Mouse (Mus musculus): Measurements from ENCODE around the gene AK157302.
"Not testable (repeated sequence)": the region's sequence is repeated elsewhere in the genome, so short reads cannot be mapped to it uniquely, and the experiment has no call there.

Gene AK157302

DNA sequence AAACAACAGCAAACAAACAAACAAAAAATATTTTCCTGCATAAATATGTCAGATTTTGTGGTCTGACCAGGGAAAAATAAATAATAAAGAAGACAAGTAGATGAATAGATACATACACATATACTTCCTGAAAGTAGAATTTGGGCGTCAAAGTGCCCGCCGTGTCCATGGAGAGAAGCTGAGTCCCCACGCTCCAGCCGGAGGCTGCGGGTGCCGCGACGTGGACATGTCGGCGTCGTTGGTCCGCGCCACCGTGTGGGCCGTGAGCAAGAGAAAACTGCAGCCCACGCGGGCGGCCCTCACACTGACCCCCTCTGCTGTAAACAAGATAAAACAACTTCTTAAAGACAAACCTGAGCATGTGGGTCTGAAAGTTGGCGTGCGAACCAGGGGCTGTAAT lies at the start of gene AK157302:
TSS of gene AK157302 (plus strand) at position 144 of the 400 bp plus-strand sequence.
- peak in 1 of 2 experiments; percentile 18 for DNase-seq

DNA sequence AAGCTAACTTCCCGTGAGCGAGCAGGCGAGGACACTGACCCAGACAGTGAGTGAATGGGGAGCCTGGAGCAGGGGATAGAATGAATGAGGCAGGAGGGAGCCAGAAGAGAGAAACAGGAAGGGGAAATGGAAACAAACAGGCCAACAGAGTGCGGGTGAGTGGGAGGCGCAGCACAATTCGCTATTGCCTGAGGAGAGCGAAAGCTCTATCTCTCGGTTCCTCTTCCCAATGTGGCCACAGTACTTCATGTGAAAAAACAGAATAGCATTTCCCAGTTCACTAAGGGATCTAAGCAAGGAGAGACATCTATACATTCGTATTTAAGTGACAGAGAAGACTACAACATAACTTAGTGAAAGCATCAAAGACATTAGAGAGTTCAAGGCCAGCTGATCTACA lies 48.2 kb upstream of the AK157302 start:
- DNase-seq, result no peak

DNA sequence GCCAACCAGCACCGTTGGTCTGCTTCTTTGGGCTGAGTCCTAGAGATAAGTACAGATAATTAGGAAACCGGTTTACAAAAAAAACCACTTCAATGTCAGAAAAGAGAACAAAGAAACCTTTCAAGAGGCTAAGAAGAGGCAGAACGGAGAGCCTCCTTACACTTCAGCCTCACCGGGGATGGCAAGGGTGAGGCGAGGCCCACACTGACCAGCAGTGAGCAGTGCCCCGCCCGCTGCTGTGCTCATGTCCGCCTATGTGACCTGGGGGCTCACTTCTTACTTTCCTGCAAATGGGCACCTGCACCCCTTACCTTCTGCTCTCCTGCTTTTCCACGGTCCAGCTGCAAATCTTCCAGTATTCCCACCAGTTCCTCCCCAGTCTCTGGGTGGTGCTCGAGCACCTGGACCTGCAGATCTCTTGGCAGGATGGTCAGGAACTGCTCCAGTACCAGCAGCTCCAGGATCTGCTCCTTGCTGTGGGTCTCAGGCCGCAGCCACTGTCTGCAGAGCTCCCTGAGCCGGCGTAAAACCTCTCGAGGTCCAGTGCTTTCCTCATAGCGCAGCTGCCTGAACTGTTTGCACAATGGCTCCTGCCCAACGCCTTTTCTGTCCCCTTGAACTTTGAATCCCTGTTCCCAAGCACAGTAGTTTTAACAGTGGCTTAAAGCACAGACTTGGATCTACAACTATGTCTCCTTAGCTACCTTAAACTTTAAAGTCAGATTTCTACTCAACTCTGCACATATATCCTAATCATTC lies 47.0 kb upstream of the AK157302 start:
- DNase-seq, result no peak

DNA sequence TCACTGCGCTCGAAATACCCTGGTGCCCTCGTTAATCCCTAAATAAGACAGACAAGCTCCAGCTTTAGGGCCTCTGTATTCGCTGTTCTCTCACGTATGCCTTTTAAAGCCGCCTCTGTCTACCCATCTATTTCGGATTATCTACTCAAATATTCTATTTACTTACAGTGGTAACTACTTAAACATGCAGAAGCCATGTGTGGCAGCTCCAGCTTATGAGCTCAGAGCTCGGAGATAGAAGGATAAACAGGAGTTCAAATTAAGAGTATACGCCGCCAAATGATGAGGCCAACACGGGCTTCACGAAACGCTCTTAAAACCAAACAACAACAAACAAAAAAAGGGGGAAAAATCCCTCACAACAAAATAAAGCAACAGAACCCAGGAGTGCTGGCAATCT lies 42.0 kb upstream of the AK157302 start:
- DNase-seq, result no peak

DNA sequence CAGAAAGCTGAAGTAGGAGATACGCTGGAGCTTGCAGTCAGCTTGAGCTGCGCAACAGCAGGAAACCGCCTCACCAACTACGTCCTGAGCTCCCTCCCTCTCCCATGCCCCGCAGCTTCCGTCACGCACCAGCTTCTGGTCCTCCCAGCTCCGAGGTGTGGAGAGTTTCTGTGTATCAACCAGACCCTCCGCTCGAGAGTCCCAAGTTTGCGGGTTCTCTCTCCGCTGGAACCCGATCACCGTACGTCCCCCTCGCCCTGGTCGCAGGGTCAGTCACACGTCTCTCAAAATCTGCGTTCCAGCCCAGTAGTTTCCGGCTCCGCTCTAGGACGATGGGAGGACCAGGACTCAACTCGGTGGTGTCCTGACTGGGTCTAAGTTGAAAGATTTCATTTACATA lies 41.6 kb upstream of the AK157302 start, which contains the start of gene Zscan26:
TSS of gene Zscan26 (minus strand) at position 282 of the 400 bp plus-strand sequence.
- DNase-seq, result peak; percentile 55 to 69

DNA sequence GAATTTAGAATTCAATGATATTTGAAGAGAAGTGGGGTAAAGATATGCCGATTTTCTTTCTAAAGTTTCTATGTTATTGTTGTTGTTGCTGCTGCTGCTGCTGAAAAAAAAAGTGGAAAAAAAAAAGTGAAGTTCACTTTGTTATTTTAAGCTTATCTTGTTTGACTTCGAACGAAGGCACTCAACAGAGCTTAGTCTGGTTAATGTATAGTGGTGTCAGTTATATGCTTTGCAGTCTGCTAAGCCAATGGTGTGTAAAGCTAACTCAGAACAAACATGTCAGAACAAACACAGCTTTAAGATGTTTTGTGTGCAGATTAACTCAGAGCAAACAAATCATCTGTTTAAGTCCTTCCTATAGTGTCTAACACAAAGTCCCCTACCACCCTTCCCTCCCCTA lies 40.9 kb upstream of the AK157302 start:
- DNase-seq, result no peak

DNA sequence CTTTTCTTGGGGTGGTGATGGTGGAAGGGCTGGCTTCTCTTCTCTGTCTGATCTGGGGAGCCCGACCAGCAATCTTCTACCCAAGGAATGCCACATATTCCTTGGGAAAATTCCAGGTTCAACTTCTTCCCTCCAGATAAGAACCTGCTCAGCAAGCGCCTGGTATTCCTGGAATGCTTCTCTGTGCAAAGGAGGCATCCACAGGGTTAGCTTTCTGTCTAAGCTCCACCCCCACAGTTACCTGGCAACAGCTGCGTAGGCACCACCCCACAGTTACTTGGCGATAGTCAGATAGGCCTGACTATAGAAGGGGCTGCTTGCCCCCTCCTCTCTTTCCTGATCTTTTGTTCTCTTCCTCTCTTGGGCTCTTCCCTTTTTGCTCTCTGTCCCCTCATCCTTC lies 38.7 kb upstream of the AK157302 start:
- no peak for DNase-seq

DNA sequence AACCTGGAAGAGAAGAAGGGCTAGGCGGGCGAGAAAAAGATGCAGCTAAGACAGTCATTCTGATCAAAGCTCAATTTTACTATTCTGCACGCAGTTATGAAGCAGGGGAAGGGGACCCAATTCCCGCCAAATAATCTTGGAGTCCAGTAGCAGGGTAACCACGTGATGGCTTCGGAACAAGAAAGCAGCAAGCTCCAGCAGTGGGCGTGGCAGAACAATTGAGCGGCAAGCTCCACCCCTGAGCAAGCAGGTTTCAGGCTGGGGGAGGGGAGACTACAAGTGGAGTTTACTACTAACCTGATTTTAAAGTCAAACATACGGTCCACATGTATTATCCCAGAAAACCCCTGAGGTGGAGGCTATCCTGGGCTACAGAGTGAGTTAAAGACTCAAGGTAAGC lies 32.5 kb upstream of the AK157302 start:
- DNase-seq, result not testable (repeated sequence)

DNA sequence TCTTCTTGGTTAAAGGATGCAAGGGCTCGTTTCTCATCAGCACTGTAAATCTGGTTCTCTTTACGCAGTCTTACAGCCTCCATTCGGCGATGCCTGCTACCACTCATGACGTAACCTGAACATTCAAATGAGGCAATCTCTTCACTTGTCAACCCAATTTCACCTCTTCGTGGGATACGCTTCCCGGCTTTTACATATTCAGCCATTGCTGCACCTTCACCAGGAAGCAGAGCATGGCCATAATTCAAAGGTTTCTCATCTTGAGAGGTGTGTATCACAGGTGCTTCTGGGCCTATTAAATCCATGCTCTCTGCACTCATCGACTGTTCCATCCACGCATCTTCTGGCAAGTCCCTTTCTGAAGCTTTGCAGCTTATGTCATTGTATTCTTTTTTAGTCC lies 27.7 kb upstream of the AK157302 start:
- DNase-seq, result no peak

DNA sequence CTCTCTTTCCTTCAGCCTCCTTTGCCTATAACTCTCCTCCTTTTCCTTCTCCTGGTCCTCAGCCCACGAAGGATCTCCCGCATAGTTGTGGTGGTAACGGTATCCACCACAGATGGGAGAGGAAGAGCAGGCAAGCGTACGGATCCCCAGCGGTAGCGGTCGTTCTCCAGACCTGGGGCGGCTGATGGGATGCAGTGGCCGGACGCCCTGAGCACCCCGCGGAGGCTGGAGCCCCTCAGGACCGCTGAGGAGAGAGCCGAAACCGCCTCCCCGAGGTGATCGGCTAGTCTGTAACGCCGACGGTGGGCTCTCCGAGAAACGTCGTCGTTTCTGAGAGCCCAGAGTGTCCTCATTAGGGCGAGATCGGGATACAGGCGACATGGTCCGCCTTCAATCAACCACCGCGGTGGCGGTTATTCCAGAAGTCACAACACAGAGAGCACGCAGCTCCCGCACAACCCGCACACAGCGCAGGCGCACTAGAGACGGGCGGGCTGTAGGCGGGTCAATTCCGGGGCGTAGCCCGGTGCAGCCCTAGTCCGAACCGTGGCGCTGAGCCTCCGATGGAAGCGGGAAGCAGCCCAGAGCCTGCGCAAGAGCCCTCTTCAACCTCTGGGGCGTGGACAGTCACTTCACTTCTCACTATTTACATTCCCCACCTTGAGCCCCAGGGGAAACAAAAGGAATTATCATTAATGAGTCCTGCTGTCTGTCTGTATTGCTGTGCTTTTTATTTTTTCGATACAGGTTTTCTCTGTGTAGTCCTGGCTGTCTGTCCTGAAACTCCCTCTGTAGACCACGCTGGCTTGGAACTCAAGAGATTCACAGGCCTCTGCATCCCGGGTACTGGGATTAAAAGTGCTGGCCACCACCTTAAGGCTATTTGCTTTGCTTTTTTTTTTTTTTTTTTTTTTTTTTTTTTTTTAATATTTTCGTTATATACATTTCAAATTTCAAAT lies 26.7 kb upstream of the AK157302 start, which contains the start of gene Nkapl:
TSS of gene Nkapl (minus strand) at position 449 of the 959 bp plus-strand sequence.
- DNase-seq, result peak; percentile 45 to 50

DNA sequence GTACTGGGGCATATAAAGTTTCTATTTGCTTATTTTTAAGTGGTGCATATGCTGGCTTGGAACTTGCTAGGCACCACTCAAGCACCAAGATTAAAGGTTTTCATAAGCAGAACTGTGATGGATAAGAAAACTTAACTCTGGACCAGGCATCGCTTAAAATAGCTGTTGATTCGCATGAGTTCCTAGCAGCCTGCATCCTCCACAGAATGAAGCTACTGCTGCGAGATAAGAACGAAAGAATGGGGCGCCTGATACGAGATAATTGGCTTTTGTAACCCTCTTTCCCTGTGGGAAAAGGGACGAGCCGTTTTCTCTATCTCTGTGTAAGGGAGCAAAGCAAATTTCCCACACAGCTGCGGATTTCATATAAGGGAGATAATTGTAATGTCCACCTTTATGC lies 25.9 kb upstream of the AK157302 start:
- DNase-seq, result no peak

DNA sequence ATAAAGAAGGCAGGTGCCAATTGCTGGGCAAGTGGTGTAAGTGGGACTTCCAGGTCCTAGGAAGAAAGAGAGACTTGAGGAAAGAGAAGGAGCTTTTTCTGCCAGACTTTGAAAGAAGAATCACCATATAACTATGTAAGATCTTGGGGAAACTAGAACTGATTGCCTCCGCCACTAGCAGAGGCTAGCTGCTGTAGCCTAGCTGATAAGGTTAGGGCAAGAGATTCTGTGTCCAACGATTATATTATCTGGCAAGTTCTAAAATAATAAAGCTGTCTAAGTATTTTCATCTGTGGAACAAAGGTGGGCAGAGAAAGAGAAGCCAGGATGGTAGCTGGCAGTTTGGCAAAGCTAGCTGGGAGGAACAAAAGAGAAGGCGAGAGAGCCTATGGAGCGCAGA lies 22.6 kb upstream of the AK157302 start:
- DNase-seq, result no peak

DNA sequence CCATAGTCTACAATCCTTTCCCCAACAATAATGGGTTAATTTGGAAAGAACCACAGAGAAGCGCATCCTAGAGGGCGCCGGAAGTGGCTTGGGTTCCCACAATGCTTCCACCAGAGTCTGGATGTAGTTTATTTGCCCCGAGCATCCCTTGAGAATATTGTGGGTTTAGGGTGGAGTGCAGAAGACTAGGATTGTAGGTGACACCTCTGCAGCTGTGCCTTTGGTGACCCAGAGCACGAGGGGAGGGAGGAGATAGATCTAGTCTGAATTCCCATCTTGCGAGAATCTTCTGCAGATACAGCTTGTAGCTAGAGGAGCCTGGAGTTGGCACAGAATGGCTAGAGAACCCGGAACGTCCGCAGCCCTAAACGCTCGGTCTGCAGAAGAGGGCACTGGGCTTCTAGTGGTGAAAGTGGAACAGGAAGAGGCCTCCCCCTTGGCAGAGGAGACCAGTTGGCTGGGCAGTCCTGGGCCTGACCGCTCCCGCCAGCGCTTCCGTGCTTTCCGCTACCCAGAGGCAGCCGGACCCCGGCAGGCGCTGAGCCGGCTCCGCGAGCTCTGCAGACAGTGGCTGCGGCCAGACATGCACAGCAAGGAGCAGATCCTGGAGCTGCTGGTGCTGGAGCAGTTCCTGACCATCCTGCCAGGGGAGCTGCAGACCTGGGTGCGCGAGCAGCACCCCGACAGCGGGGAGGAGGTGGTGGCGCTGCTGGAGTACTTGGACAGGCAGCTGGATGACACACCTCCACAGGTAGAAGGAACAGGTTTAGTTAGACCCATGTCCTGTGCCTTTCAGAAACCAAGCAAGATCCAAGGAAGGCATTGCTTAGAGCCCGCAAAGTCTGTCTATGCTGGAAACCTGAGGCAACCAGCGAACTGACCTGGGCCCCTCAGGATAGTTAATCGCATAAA lies 16.0 kb upstream of the AK157302 start, which contains the start of the genes Zkscan4 and Gm10065:
TSS of gene Zkscan4 (plus strand) at position 149 of the 912 bp plus-strand sequence.
TSS of gene Gm10065 (minus strand) at position 683 of the 912 bp plus-strand sequence.
- not testable (repeated sequence) for DNase-seq

DNA sequence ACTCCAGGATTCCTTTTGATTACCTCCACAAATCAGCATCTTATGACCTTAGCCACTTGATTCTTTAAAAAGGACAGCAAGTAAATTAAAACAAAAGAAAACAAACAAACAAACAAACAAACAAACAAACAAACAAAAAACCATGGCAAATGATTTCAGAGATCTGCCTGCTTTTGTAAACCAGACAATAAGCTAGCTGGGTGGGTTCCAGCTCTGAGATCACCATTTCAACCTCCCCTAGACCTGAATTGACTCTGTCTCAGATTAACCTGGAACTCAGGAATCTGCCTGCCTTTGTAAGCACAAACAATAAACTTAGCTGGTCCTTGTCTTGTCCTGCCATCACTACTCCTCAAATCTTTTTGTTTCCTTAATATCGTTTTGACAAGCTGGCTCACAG lies 8.1 kb upstream of the AK157302 start:
- DNase-seq, result no peak

DNA sequence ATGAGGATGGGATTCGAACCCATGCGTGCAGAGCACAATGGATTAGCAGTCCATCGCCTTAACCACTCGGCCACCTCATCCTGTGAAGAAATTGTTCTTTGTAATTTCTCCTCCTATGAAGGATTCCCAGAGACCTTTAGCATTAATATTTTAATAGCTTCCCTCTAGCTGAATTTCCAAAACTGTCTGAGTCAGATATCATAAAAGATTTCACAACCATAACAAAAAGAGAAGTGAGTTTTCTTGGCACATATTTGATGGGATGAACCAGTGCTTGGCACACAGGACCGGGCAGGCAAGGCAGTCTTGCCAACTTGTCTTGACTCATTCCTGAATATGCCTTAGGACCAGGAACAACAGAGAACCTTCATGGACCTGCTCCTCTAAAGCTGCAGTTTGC lies 2.2 kb upstream of the AK157302 start:
- no peak for DNase-seq

DNA sequence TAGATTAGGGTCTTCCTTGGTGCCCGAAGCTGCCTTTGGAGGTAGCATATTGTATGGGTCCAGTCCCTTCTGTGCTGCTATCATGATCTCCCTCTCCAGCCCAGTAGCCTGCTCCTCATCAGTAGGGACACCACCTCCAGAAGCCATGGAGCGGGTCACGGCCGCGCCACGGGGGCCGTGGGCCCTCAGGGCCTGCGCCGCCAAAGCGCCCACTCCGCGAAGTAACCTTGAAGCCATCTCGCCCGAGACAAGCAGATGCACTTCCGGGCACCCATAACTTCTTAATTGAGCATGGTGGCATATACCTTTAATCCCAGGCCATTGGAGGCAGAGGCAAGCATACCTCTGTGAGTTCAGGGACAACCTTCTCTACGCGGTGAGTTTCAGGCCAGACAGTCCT lies 6.2 kb downstream of the AK157302 start, which contains the start of gene Gm11273:
TSS of gene Gm11273 (minus strand) at position 237 of the 400 bp plus-strand sequence.
- DNase-seq, result not testable (repeated sequence)

DNA sequence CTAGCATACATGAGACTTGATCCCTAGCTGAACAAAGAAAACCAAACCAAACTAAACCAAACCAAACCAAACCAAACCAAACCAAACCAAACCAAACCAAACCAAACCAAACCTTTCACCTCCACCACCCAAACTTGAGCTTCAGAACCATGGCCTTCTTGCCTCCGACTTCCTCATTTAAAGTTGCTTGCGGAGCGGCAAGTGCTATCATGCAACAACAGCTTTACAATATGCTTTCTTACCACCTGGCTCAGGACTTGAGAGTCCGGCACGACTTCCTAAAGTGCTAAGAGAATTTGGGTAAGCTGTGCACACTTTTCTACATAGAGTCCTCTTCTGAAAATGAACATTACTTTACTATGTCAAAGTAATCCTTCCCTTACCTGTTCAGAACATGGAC lies 7.3 kb downstream of the AK157302 start:
- DNase-seq, result no peak

DNA sequence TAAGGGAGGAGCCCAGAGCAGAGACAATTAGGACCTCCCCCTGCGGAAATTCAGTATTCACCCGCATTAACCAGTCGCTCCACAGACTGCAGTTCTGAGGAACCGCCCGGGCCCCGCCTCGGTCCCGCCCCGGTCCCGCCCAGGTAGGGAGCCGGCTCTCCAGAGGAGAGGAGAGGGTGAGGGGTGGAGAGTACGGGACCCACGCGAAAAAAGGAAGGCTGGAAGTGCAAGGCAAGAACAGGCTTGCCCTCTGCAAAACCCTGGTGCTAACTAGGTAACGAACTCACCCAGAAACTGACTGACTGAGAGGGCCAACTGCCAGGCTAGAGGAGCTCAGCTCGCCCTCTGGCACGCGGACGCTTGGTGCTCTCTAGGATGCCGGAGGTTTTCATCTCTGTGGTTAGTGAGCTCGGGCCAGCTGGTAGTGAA lies 11.2 kb downstream of the AK157302 start:
- peak; percentile 75 to 78 for DNase-seq

DNA sequence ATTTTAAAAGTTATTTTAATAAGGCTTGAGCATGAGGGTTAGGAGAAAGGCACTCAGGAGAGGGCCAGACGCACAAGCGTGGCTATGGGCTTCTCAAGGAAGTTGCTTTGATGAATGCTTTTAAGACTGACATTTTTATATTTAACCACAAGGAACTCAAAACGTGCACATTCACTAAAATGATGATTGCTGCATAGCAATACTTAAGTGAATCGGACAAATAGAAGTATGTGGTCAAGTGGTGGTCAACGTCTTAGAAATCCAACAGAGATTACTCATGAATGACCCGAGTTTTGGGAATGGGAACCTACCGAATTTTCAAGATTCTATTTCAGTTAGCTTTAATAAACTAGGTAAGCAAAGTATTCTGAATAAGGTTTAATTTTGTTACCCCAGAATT lies 35.1 kb downstream of the AK157302 start:
- no peak for DNase-seq

DNA sequence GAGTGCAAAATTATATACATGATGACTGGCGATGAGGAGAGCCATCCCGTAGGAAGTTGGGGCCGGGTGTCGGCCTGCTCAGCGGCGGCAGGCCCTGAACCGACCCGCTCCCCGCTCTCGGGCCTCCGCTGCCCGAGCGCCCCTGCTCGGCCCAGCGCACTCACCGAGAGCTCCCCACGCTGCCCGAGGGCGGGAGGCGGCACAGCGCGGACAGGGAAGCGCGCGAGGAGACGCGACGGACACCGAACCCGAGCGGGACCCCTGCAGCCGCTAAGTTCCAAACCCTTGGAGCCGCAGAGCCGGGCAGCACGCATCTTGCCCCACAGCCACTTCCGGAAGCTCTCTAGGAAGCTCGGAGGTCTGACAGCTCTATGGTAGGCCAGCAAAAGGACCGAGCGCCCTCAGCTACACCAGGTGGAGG lies 35.8 kb downstream of the AK157302 start, which contains the start of gene Zkscan8:
TSS of gene Zkscan8 (minus strand) at position 340 of the 421 bp plus-strand sequence.
- peak; percentile 87 to 89 for DNase-seq

DNA sequence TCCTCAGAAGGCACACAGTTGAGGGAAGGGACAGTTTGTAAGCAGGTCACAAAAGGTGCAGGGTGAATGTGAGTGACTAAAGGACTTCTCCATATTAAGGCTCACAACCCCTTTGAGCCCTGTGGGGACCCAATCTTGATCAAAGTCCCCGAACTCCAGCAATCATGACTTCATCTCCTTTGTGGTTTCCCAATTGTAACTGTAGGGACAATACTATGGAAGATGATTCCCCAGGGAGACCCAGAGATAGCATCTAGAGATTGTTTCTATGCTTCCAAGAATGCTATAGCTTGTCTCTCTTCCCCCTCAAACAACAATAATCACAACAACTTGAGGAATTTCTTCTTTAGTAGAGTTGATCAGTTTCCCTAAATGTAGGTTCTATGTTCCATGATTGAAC lies 47.7 kb downstream of the AK157302 start, which contains the start of gene Olfr1366:
TSS of gene Olfr1366 (minus strand) at position 101 of the 400 bp plus-strand sequence.
- no peak for DNase-seq

Data from thymus, postnatal 36 days (tissue).